Mouse (Mus musculus): Measurements from ENCODE around the gene Rpp21. TPM values are rescaled to one million over a fixed set of nuclear protein-coding genes. Genes with fewer than 3 reads are reported as not detected.

Gene Rpp21
- polyA plus RNA-seq (2012) = 62.5 and 118 TPM in 2 replicates

GRCm38 (mm10) chr17:36257969-36258368 lies at the start of gene Rpp21:
TSS of gene Rpp21 (minus strand) at chr17:36258069.
- TF ChIP-seq GATA1 (IDR thresholded peaks at IDR 0.05; ENCODE audit: low read length) = no peak

- no peak for TF ChIP-seq GATA1 (IDR thresholded peaks at IDR 0.05; ENCODE audit: low read length)
Measured at GRCm38 (mm10) chr17:36286390-36286789, 28.5 kb upstream of the Rpp21 start, which contains the start of gene H2-M10.2. TSS of gene H2-M10.2 (minus strand) at chr17:36286490.

- no peak for TF ChIP-seq GATA1 (IDR thresholded peaks at IDR 0.05; ENCODE audit: low read length)
Measured at GRCm38 (mm10) chr17:36281521-36282245, 23.8 kb upstream of the Rpp21 start.

- no peak for TF ChIP-seq GATA1 (IDR thresholded peaks at IDR 0.05; ENCODE audit: low read length)
Measured at GRCm38 (mm10) chr17:36274776-36275175, 16.9 kb upstream of the Rpp21 start.

GRCm38 (mm10) chr17:36273796-36274195 lies 15.9 kb upstream of the Rpp21 start:
- no peak for TF ChIP-seq GATA1 (IDR thresholded peaks at IDR 0.05; ENCODE audit: low read length)

GRCm38 (mm10) chr17:36272643-36273366 lies 14.9 kb upstream of the Rpp21 start:
- no peak for TF ChIP-seq GATA1 (IDR thresholded peaks at IDR 0.05; ENCODE audit: low read length)

- no peak for TF ChIP-seq GATA1 (IDR thresholded peaks at IDR 0.05; ENCODE audit: low read length)
Measured at GRCm38 (mm10) chr17:36271586-36272256, 13.9 kb upstream of the Rpp21 start, which contains the start of gene Trim39. TSS of gene Trim39 (minus strand) at chr17:36272247.

- no peak for TF ChIP-seq GATA1 (IDR thresholded peaks at IDR 0.05; ENCODE audit: low read length)
Measured at GRCm38 (mm10) chr17:36270956-36271585, 13.2 kb upstream of the Rpp21 start.

GRCm38 (mm10) chr17:36265834-36266233 lies 8.0 kb upstream of the Rpp21 start:
- no peak for TF ChIP-seq GATA1 (IDR thresholded peaks at IDR 0.05; ENCODE audit: low read length)

GRCm38 (mm10) chr17:36264273-36264925 lies 6.5 kb upstream of the Rpp21 start:
- no peak for TF ChIP-seq GATA1 (IDR thresholded peaks at IDR 0.05; ENCODE audit: low read length)

GRCm38 (mm10) chr17:36261511-36262166 lies 3.8 kb upstream of the Rpp21 start:
- TF ChIP-seq GATA1 (IDR thresholded peaks at IDR 0.05; ENCODE audit: low read length) = no peak

- no peak for TF ChIP-seq GATA1 (IDR thresholded peaks at IDR 0.05; ENCODE audit: low read length)
Measured at GRCm38 (mm10) chr17:36257241-36257947, 475 bp downstream of the Rpp21 start.

GRCm38 (mm10) chr17:36253087-36253600 lies 4.7 kb downstream of the Rpp21 start:
- no peak for TF ChIP-seq GATA1 (IDR thresholded peaks at IDR 0.05; ENCODE audit: low read length)
